Mouse (Mus musculus) spleen, postnatal 0 days (tissue): ENCODE measurements around the gene Lrrc27. TPM values are rescaled to one million over a fixed set of nuclear protein-coding genes. Genes with fewer than 3 reads are reported as not detected.

Source experiments
- polyA plus RNA-seq: library from polyadenylated mRNA; unstranded; fragments of >200 nt; fragmentation: Nextera tagmentation; extraction: Ambion mirVana; gene quantifications from 2 replicates; pipeline ENCODE4 v1.2.1, GENCODE M21; 2015

The Lrrc27 gene
- polyA plus RNA-seq, result 0.81 and 1.4 TPM in 2 replicates

GRCm38 (mm10) chr7:139212754-139213745 lies at the start of gene Lrrc27, which contains the start of gene Stk32c:
Lrrc27 (plus strand) TSS chr7:139212988.
Stk32c (minus strand) TSS chr7:139213307.

GRCm38 (mm10) chr7:139247881-139248614 lies 35.3 kb downstream of the Lrrc27 start, which contains the start of gene Pwwp2b:
Pwwp2b (plus strand) TSS chr7:139248482.

Other genes with a start within 250 kb of the Lrrc27 start
- gene Dpysl4, start 127.0 kb upstream of the Lrrc27 start, polyA plus RNA-seq, result 0.64 and 0.97 TPM in 2 replicates
- 0.10 TPM in 1 of 2 replicates, not detected in the other for gene Stk32c, start 319 bp downstream of the Lrrc27 start, polyA plus RNA-seq
- gene Pwwp2b, start 35.5 kb downstream of the Lrrc27 start, polyA plus RNA-seq, result 2.4 and 3.2 TPM in 2 replicates
- 7.7 and 10.3 TPM in 2 replicates for gene Inpp5a, start 176.1 kb downstream of the Lrrc27 start, polyA plus RNA-seq